Mouse (Mus musculus) cerebellum, adult 11 months (tissue): Measurements from ENCODE around the gene Slc6a20a.

Experiments used
- DNase-seq: peaks from one replicate; pipeline ENCODE4 v3.0.0; 2022

Slc6a20a gene

GRCm38 (mm10) chr9:123636771-123637170, 41.9 kb downstream of the Slc6a20a start:
- no peak for DNase-seq

GRCm38 (mm10) chr9:123632993-123633392, 45.7 kb downstream of the Slc6a20a start:
- no peak for DNase-seq

DNA sequence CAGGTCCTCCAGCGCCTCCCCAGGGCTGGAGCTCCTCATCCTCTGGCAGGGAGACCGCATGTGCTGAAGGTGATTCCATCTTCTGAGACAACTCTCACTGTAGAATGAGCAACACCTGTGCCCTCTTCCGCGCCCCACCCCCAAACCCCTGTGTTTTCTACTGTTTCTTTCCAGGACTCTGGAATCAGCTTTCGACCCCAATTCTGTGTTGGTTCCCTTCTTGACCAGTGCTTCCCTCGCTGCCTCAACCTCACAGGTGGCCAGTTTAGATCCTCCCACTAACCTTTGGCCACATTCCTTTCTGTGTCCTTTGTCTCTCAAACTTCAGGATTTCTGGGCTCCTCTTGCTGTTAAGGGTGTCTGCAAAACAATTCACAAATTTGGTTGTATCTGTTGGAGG, 46.4 kb downstream of the Slc6a20a start, which contains the start of gene Slc6a20b:
Gene Slc6a20b (minus strand): TSS at position 285 of the 400 bp plus-strand sequence.
- no peak for DNase-seq

DNA sequence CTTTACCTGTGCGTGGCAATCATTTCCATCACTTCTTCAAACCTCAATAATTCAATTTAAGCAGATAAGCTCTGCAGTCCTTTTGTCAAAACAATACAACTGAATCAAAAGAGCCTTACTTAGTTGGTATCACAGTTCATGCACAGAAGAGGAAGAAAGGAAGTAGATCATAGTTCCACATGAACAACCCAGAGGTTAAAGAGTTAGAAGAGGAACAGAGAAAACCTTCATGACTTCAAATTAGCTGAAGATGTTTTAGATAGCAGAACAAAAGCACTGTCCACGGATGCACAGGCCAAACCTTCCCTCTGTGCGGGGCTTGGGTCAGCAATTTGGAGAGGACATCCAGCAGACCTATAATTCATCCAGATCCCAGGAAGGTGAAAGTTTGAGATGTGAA, 47.0 kb downstream of the Slc6a20a start:
- no peak for DNase-seq

DNA sequence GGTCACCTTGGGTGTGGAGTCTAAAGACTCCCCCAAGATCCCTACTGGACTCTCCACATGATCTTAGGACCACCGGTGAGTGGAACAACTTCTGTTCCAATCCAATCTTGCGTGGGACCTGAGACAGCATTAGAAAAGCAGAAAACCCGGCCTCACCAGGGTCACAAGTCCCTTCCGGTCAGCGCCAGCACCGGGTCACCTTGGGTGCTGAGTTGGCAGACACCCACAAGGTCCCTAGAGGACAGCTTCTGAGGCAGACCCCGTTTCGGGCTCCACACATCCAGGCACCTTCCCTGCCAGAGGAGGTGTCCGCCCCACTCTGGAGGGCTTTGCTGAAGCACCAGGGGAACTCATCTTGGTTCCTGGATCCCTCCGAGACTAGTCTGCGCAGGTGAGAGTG, 52.9 kb downstream of the Slc6a20a start:
- DNase-seq = no peak

- DNase-seq = no peak
Observed at GRCm38 (mm10) chr9:123624741-123625140, 53.9 kb downstream of the Slc6a20a start.

DNA sequence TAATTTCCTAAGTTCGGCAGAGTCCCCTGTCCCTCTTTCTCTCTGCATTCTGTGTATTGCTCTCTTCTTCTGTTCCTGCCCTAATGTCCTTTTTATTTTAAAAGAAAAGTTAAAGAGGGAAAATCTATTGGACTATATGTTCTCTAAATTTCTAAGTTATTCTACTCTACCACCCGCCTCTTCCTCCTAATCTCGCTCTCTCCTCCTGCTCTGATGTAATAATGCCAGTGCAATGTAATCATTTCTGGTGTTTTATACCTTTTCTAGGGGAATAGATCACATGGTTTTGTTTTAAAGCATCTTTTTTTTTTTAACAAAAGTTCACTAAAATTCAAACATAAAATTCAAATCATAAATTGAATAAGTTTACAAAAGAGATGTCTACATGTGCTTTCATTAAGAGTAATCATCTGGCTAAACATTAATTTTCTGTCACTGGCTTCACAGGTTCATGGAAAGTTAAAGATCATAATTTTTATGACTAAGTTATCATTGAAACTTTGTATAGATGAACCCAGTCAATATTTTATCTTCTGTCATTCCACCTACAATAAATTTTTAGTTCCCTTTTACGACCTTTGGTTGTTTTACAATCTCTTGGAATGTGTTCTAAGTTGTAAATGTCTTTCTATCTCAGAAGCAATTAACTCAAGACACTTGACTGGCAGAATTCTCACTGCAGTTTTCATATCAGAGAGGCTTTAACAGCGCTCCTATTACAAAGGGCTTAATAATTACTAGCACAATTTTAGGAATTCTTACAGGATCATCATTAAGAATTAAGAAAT, 58.2 kb downstream of the Slc6a20a start:
- DNase-seq = no peak

DNA sequence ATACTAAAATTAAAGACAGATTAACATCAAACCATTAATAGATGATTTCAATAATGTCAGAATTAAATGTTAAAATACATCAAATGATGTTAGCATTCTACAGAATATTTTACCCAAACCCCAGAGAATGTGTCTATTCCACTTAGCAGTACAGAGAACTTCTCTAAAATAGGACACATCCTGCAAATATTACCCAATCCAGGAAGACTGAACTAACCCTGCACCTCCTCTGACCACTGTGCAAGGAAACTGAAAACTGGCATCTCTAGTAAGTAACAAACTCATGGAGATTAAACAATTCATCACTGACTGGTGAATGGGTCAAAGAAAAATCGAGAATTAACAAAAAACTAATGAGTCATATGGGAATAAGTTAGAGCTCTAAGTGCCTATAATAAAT, 77.2 kb downstream of the Slc6a20a start:
- DNase-seq = no peak

DNA sequence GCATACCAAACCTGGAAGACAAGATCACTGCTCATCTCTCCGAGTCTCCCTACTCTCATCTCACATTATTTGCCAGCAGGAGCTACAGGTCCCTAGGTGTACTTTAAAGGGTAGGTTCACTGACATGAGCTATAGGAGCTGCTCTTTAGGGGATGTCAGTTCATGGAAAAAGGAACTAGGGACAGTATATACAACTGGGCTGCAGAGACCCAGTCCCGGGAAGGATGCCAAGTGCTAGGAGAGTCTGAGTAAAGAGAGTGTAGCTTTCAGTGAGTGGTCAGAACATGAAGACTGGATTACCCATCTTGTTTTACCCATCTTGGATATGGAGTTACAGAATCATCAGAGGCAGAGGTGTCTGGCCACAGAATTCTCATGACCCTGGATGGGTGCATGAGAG, 81.3 kb downstream of the Slc6a20a start:
- DNase-seq = no peak

GRCm38 (mm10) chr9:123596910-123597309, 81.8 kb downstream of the Slc6a20a start:
- no peak for DNase-seq

DNA sequence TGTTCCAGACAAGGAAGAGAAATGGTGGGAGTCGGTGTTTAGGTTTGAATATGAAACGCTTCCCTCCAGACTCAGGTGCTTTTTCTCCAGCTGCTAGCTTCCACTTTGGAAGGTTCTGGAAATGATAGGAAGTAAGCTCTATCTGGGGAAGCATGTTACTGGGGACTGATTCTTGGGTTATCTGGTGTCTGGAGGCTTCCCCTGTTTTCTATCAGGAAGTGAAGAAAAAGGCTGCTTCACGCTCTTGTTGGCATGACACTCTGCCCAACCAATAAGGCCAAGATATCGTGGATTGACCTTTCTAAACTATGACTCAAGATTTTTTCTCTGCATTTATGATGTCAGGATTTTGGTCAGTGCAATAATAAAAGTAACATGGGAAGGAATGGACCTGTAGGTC, 83.5 kb downstream of the Slc6a20a start:
- no peak for DNase-seq

DNA sequence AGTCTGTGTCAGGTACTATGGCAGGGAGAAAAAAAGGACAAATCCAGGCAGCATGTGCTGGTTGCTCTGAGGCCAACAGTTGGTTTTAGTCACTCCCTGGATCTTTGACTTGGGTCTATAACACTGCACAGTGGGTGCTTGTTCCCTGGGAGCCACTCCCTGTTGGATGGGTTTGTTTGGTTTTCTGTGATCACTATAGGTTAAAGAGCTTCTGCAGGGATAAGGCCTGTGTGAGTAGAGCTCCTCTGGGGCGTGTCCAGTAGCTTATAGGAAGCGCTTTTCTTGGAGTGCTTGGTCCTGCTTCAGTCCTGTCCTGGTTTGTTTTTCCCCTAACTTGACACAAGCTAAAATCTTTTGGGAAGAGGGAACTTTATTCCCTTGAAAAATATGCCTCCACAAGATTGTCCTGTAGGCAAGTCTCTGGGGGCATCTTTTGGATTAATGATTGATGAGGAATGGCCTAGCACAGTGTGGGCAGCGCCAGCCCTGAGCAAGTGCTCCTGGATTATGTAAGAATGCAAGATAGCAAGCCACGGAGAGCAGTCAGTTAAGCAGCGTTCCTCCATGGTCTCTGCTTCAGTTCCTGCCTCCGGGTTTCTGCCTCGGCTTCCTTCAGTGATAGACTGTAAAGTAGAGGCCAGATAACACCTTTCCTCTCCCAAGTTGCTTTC, 89.3 kb downstream of the Slc6a20a start:
- no peak for DNase-seq
